Mouse (Mus musculus) intestine, embryonic 16.5 days (tissue): ENCODE measurements at regions not wholly inside any gene's neighbourhood (a gene's known extent, or its start where the extent isn't known, plus 50 kb on each side); places are given as distances from the start of the nearest gene placed in this dataset.

Source experiments
- ATAC-seq: fragments of 200-750 bp; cut with Nextera tagmentation; 2 replicates; pipeline ENCODE4 v1.8.0; 2017; ENCODE audit warnings: moderate TSS enrichment, moderate library complexity
- H3K27ac ChIP-seq: fragments of 300-500 bp; sonication (generic); 2 replicates; pipeline ENCODE4 v1.5.1; 2014; ENCODE audit warnings: mild to moderate bottlenecking, low read length
- H3K27me3 ChIP-seq: fragments of 300-500 bp; sonication (generic); replicated peaks from 2 replicates; pipeline ENCODE4 v1.6.1; 2014; ENCODE audit warnings: low read length, control low read depth, mixed read lengths; ENCODE audit not compliant: control insufficient read depth, insufficient read depth
- H3K36me3 ChIP-seq: fragments of 300-500 bp; sonication (generic); 2 replicates; pipeline ENCODE4 v1.6.1; 2014; ENCODE audit warnings: low read length, control low read depth; ENCODE audit not compliant: control insufficient read depth, insufficient read depth
- H3K4me1 ChIP-seq: fragments of 300-500 bp; sonication (generic); 2 replicates; pipeline ENCODE4 v1.6.1; 2014; ENCODE audit warnings: low read length, control low read depth, mixed read lengths; ENCODE audit not compliant: control insufficient read depth, insufficient read depth
- H3K4me2 ChIP-seq: fragments of 300-500 bp; sonication (generic); 2 replicates; pipeline ENCODE4 v1.6.1; 2014; ENCODE audit warnings: low read depth, low read length, control low read depth
- H3K4me3 ChIP-seq: fragments of 300-500 bp; sonication (generic); 2 replicates; pipeline ENCODE4 v1.5.1; 2014; ENCODE audit warnings: mild to moderate bottlenecking, low read length
- H3K9ac ChIP-seq: fragments of 300-500 bp; sonication (generic); 2 replicates; pipeline ENCODE4 v1.6.1; 2014; ENCODE audit warnings: low read depth, low read length
- H3K9me3 ChIP-seq: fragments of 300-500 bp; sonication (generic); 2 replicates; pipeline ENCODE4 v1.6.1; 2016; ENCODE audit warnings: low read length, control low read depth; ENCODE audit not compliant: control insufficient read depth
- WGBS: fragments of 180-500 bp; shearing (Covaris S2); extraction: QIAGEN DNeasy Blood & Tissue Kit; methylation state at CpG from one replicate; pipeline ENCODE4 v1.1.7; 2014; 5-methylcytosine and 5-hydroxymethylcytosine counted together

DNA sequence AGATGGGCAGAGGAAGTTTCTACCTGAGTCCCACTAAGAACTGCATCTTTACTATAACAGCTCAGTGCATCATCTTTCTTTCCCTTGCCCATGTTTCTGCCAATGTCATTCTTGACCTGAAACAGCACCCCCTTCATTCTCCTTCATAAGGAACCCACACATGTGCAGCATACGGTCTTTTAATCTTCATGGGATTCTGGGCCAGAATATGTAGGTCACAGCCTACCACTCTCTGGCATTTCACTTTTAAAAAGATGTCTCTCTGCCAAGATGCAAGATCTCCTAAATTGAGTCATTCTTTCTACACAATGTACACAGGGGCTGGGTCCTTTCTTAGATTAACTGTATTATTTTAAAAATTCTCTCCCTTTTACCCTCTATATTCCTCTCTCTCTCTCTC, 223.2 kb downstream of the Twistnb start:
- Histone ChIP-seq H3K9me3 (no peaks in the 10 kb centered on the region), H3K4me2 (no peak overlapping the region), H3K4me3 (no peak overlapping the region), H3K27ac (no peak overlapping the region), H3K36me3 (no peaks in the 10 kb centered on the region), H3K9ac (no peak overlapping the region), H3K4me1 (no peaks in the 10 kb centered on the region), H3K27me3 (no peaks in the 10 kb centered on the region)
- ATAC-seq: no peak
- WGBS: 72% methylated on average over 1 of the region's 1 CpGs

DNA sequence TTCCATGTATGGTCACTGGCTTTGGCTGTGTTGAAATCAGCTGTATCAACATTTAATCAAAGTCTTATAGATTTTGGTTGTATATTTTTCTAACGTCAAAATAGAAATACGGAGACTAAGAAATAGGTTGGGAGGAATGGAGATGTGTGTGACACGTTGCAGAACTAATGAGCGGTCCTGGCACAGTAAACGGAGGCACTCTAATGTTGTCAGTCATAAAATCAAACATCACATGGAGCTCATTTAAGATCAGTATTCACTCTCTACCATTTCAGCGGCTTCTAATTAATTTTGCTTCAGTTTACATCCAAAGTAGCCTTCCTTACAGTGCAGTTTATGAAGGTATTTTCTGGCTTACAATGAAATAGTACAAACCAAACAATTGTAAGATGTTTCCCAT, 246.1 kb downstream of the Twistnb start:
- H3K27me3 ChIP-seq: no peaks in the 10 kb centered on the region
- no peak overlapping the region for H3K4me3 ChIP-seq
- H3K9me3 ChIP-seq: no peaks in the 10 kb centered on the region
- ATAC-seq: no peak
- 78% methylated on average over 6 of the region's 6 CpGs for WGBS
- no peaks in the 10 kb centered on the region for H3K36me3 ChIP-seq
- H3K4me1 ChIP-seq: no peaks in the 10 kb centered on the region
- no peak overlapping the region for H3K9ac ChIP-seq
- no peak overlapping the region for H3K27ac ChIP-seq
- no peak overlapping the region for H3K4me2 ChIP-seq

DNA sequence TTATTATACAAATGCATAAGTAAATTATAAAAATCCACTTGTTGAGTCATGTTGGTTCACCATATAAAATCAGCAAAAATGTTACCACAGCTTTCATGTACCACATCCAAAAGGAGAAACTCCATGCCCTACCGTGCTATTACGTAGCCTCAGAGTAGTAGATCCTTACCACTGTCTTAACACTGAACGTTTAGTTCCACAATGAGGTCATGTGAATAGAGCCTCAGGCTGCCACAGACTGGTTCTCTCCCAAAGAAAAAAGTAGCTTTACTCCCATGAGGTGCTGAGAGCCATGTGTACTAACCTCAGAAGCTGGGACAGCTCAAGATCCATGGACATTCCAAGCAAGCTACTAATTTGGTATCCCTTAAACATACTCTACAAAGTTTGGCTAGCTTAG, 235.4 kb upstream of the Ferd3l start:
- 84% methylated on average over 3 of the region's 3 CpGs for WGBS
- H3K9ac ChIP-seq: no peak overlapping the region
- ATAC-seq: no peak

DNA sequence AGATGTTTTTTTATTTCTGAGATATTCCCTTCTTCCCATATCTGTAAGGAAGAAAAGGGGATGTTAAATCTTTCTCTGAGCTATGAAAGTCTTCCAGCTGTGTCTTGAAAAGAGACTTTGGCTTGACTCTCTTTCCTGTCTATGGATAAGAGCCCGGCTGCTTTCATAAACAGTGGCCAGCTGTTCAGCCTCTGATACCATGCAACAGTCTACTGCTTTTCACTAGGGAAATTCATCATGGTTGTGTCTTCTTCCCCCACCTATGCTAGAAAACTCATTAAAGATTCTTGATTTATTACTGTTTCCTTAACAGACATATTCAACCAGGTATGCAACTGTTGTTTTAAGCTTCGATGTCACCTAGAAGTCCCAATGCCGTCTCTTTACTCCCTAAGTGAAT, 213.8 kb upstream of the Ferd3l start:
- no peak overlapping the region for H3K4me3 ChIP-seq
- H3K4me1 ChIP-seq: peaks cover 3% of the 10 kb centered on the region; the same call in 1 of the 2 replicates
- ATAC-seq: no peak
- no peak overlapping the region for H3K27ac ChIP-seq
- no peak overlapping the region for H3K4me2 ChIP-seq
- 47% methylated on average over 3 of the region's 3 CpGs for WGBS
- H3K9ac ChIP-seq: no peak overlapping the region
- no peaks in the 10 kb centered on the region for H3K9me3 ChIP-seq
- no peaks in the 10 kb centered on the region for H3K36me3 ChIP-seq
- no peaks in the 10 kb centered on the region for H3K27me3 ChIP-seq

More for the DNA sequence above, 235.4 kb upstream of the Ferd3l start:
- Histone ChIP-seq H3K9me3 (no peaks in the 10 kb centered on the region), H3K27ac (no peak overlapping the region), H3K4me3 (no peak overlapping the region), H3K27me3 (no peaks in the 10 kb centered on the region), H3K36me3 (no peaks in the 10 kb centered on the region), H3K4me1 (no peaks in the 10 kb centered on the region), H3K4me2 (no peak overlapping the region)

DNA sequence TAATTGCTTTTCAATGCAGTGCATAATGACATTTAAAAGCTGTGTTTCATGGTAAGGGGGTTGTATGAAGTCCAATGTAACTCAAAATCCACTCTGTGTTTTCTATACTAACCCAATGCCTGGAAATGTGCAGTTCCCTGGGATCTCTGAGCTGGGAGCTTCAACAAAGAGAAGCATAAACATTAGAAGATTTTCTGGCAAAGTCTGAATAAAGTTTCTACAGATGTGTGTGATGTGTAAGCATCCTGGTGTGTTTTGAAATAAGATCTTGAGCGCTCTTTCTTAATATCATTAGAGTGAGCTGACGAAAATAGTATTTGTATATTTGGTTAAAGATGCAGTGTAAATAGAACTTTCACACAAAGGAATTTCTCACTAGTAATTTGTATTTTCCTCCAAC, 212.2 kb upstream of the Ferd3l start:
- Histone ChIP-seq H3K27ac (no peak overlapping the region), H3K4me2 (no peak overlapping the region), H3K36me3 (no peaks in the 10 kb centered on the region), H3K27me3 (no peaks in the 10 kb centered on the region), H3K9ac (no peak overlapping the region), H3K4me3 (no peak overlapping the region), H3K9me3 (no peaks in the 10 kb centered on the region), H3K4me1 (peaks cover 3% of the 10 kb centered on the region; the same call in 1 of the 2 replicates)
- 68% methylated on average over 2 of the region's 2 CpGs for WGBS
- no peak for ATAC-seq

DNA sequence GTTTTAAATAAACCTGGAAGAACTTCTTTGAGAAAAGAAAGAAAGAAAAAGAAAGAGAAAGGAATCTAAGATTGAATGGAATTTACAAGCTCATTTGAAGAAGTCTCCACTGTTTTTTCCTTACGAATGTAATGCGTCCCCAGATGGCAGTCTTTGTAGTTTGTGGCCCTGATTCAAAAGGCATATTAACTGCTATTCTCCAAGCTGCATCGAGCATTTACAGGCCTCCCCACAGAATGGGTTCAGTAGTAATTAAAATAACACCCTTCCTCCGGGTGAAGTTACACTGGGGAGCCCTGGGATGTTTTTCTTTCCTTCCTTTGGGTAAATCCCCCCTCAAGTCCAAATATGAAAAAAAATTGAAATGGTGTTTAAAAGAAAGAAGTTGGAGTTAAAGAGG, 211.2 kb upstream of the Ferd3l start:
- no peak overlapping the region for H3K4me2 ChIP-seq
- no peak overlapping the region for H3K9ac ChIP-seq
- no peaks in the 10 kb centered on the region for H3K36me3 ChIP-seq
- no peak overlapping the region for H3K27ac ChIP-seq
- no peak overlapping the region for H3K4me3 ChIP-seq
- no peaks in the 10 kb centered on the region for H3K27me3 ChIP-seq
- WGBS: 49% methylated on average over 4 of the region's 4 CpGs
- no peaks in the 10 kb centered on the region for H3K9me3 ChIP-seq
- no peak for ATAC-seq
- peaks cover 3% of the 10 kb centered on the region; the same call in 1 of the 2 replicates for H3K4me1 ChIP-seq

DNA sequence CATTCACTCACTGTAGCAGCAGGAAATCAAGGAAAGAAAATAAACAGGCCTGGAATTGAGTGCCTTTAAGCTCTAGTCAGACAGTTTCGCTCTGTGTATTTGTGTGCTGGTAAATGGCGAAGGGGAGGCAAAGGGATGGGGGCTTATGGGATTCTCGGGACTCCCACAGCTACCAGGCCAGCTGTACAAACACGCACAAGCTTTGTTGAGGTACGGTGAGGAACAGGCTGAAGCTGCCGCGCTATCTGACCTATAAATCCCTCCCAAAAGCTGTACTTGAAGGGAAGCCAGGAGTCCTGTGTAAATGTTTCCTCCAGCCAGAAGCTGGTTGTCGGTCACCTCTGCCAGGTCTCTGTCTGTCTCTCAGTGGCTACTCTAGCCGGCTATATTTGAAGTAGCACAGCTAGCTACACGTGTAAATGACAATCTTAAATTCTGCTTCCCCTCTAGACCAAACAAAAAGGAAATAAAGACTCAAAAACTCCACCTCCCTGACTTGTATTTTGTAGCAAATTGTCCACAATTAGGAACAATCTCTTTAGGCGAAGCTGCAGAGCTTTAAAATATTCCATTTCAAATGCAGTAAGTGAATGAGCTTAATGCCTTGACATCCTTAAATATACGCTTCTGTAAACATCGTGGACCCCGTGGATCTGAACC, 210.5 kb upstream of the Ferd3l start:
- Histone ChIP-seq H3K4me1 (peaks cover 3% of the 10 kb centered on the region; the same call in 1 of the 2 replicates), H3K27ac (no peak overlapping the region), H3K4me3 (no peak overlapping the region), H3K9ac (peak overlapping the region; percentile 44; the same call in 1 of the 2 replicates), H3K9me3 (no peaks in the 10 kb centered on the region), H3K27me3 (no peaks in the 10 kb centered on the region), H3K36me3 (no peaks in the 10 kb centered on the region), H3K4me2 (peak overlapping the region; percentile 27; the same call in 1 of the 2 replicates)
- ATAC-seq: no peak
- WGBS: 15% methylated on average over 14 of the region's 14 CpGs

DNA sequence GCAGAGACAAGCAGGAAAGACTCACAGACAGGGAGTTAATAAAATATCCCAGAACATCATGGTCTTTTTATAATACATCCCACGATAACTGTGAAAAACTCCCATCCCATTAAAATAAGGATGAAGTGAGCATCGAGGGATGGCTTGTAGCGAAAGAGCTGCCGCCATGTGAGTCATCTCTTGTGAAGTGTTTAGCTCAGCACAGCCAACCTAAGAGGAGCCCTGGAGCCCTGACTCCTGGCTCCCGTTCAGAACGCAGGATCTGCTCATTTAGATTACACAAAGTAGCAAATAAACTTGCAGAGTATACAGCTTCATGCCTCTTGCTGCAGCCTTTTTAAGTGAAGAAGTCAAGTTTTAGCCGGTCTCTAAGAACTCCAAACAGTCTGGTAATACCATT, 209.2 kb upstream of the Ferd3l start:
- Histone ChIP-seq H3K36me3 (no peaks in the 10 kb centered on the region), H3K9me3 (no peaks in the 10 kb centered on the region), H3K4me3 (no peak overlapping the region), H3K27ac (no peak overlapping the region; the same call in 1 of the 2 replicates), H3K4me2 (0 out of 2 replicates have a peak overlapping the region, but pooled peaks have one; percentile 26), H3K27me3 (no peaks in the 10 kb centered on the region), H3K4me1 (peaks cover 3% of the 10 kb centered on the region; the same call in 1 of the 2 replicates), H3K9ac (no peak overlapping the region)
- ATAC-seq: peak; percentile 82
- WGBS: 32% methylated on average over 7 of the region's 7 CpGs

DNA sequence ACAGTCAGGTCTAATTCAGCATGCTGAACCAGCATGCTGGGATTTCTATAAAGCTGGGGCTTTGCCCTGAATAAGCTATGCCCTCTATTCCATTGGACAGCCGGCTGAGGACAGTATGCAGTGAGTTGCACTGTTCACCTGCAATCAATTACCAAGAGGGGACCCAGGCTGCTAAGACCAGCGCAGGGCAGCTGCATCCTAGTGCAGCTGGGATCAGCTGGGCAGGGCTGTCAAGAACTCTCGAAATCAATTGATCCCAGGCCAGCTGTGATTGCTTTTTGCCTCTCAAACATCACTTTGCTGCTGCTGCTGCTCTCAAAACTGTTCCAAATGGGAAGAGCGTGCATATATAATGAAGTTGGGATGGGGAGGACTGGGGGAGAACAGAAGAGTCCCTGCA, 196.3 kb upstream of the Ferd3l start:
- H3K27ac ChIP-seq: no peak overlapping the region
- no peaks in the 10 kb centered on the region for H3K27me3 ChIP-seq
- H3K9ac ChIP-seq: no peak overlapping the region
- no peak for ATAC-seq
- WGBS: 42% methylated on average over 4 of the region's 4 CpGs
- no peaks in the 10 kb centered on the region for H3K4me1 ChIP-seq
- H3K36me3 ChIP-seq: no peaks in the 10 kb centered on the region
- no peaks in the 10 kb centered on the region for H3K9me3 ChIP-seq
- no peak overlapping the region for H3K4me2 ChIP-seq
- no peak overlapping the region for H3K4me3 ChIP-seq
